Mouse (Mus musculus) midbrain, embryonic 14.5 days (tissue): Measurements from ENCODE around the gene Cd2. TPM values are rescaled to one million over a fixed set of nuclear protein-coding genes. Genes with fewer than 3 reads are reported as not detected.

Experiments
- ATAC-seq: fragments of 200-750 bp; cut with Nextera tagmentation; 2 replicates; pipeline ENCODE4 v1.8.0; 2017; ENCODE audit warnings: moderate number of reproducible peaks, moderate library complexity; ENCODE audit not compliant: low FRiP score, low TSS enrichment
- DNase-seq: peaks from one replicate; pipeline ENCODE4 v3.0.0-alpha.2; 2015
- H3K27ac ChIP-seq: fragments of 300-500 bp; sonication (generic); replicated peaks from 2 replicates; pipeline ENCODE4 v1.5.1; 2014; ENCODE audit warnings: mild to moderate bottlenecking, low read depth, low read length, moderate library complexity
- H3K27me3 ChIP-seq: fragments of 300-500 bp; sonication (generic); 2 replicates; pipeline ENCODE4 v1.6.1; 2014; ENCODE audit warnings: low read length, control low read depth, mixed read lengths; ENCODE audit not compliant: control insufficient read depth, insufficient read depth
- H3K36me3 ChIP-seq: fragments of 300-500 bp; sonication (generic); 2 replicates; pipeline ENCODE4 v1.6.1; 2014; ENCODE audit warnings: low read length, control low read depth; ENCODE audit not compliant: control insufficient read depth, insufficient read depth
- H3K4me1 ChIP-seq: fragments of 300-500 bp; sonication (generic); 2 replicates; pipeline ENCODE4 v1.6.1; 2014; ENCODE audit warnings: mild to moderate bottlenecking, antibody characterized with exemption, low read length, control low read depth; ENCODE audit not compliant: control insufficient read depth, insufficient read depth
- H3K4me2 ChIP-seq: fragments of 300-500 bp; sonication (generic); 2 replicates; pipeline ENCODE4 v1.6.1; 2014; ENCODE audit warnings: mild to moderate bottlenecking, low read length, moderate library complexity
- H3K4me3 ChIP-seq: fragments of 300-500 bp; sonication (generic); replicated peaks from 2 replicates; pipeline ENCODE4 v1.5.1; 2014; ENCODE audit warnings: low read depth, low read length
- H3K9ac ChIP-seq: fragments of 300-500 bp; sonication (generic); replicated peaks from 2 replicates; pipeline ENCODE4 v1.6.1; 2014; ENCODE audit warnings: mild to moderate bottlenecking, low read length, moderate library complexity
- H3K9me3 ChIP-seq: fragments of 300-500 bp; sonication (generic); 2 replicates; pipeline ENCODE4 v1.6.1; 2016; ENCODE audit warnings: low read length, control low read depth, mixed read lengths; ENCODE audit not compliant: control insufficient read depth
- WGBS: fragments of 180-500 bp; shearing (Covaris S2); extraction: QIAGEN DNeasy Blood & Tissue Kit; methylation state at CpG from one replicate; pipeline ENCODE4 v1.1.7; 2014; 5-methylcytosine and 5-hydroxymethylcytosine counted together
- polyA plus RNA-seq: library from polyadenylated mRNA; unstranded; fragments of >200 nt; fragmentation: Nextera tagmentation; extraction: Ambion mirVana; gene quantifications from 2 replicates; pipeline ENCODE4 v1.2.1, GENCODE M21; 2014

Cd2 gene
- polyA plus RNA-seq, 1 experiment from 2014 or later, result not detected

GRCm38 (mm10) chr3:101272166-101272565 lies 15.6 kb downstream of the Cd2 start:
- Histone ChIP-seq H3K4me1 (no peaks in the 10 kb centered on the region), H3K36me3 (no peaks in the 10 kb centered on the region), H3K27me3 (no peaks in the 10 kb centered on the region), H3K27ac (no peak overlapping the region), H3K9me3 (peaks cover 3% of the 10 kb centered on the region; the same call in 1 of the 2 replicates), H3K9ac (no peak overlapping the region), H3K4me2 (no peak overlapping the region), H3K4me3 (no peak overlapping the region)
- no peak for DNase-seq
- WGBS, result 56% methylated on average over 1 of the region's 1 CpGs
- ATAC-seq, result no peak

- H3K4me2 ChIP-seq, result no peak overlapping the region
- no peaks in the 10 kb centered on the region for H3K27me3 ChIP-seq
- H3K9me3 ChIP-seq, result peaks cover 5% of the 10 kb centered on the region; the same call in 1 of the 2 replicates
- H3K4me3 ChIP-seq, result no peak overlapping the region
- H3K4me1 ChIP-seq, result no peaks in the 10 kb centered on the region
- WGBS, result 97% methylated on average over 5 of the region's 5 CpGs
- ATAC-seq, result no peak
- no peak for DNase-seq
- H3K36me3 ChIP-seq, result no peaks in the 10 kb centered on the region
- no peak overlapping the region for H3K27ac ChIP-seq
- H3K9ac ChIP-seq, result no peak overlapping the region
These were observed 16.9 kb downstream of the Cd2 start for GRCm38 (mm10) chr3:101270833-101271232.

DNA sequence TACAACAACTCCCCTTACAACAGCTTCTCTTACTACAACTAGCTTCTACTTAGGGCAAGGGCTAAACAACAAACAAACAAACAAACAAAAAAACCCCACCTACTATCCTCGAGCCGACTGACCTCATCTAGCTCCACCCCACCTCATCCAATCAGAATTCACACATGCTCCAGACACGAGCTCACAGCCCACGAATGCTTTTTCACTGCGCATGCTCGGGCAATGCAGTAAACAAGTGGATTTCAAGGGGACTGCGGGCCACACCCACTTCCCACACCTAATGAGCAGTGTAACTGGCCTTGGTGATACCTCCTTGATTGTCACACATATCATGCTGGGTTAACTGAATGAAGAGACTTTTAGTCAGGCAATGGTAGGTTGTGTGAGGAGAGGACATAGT lies 19.4 kb downstream of the Cd2 start:
- Histone ChIP-seq H3K4me1 (no peaks in the 10 kb centered on the region), H3K27me3 (no peaks in the 10 kb centered on the region), H3K4me2 (no peak overlapping the region), H3K36me3 (no peaks in the 10 kb centered on the region), H3K9me3 (peaks cover 5% of the 10 kb centered on the region; the same call in 1 of the 2 replicates), H3K27ac (no peak overlapping the region), H3K4me3 (no peak overlapping the region), H3K9ac (no peak overlapping the region)
- ATAC-seq, result no peak
- DNase-seq, result no peak
- WGBS, result 91% methylated on average over 7 of the region's 7 CpGs

- H3K27me3 ChIP-seq, result no peaks in the 10 kb centered on the region
- no peaks in the 10 kb centered on the region for H3K36me3 ChIP-seq
- no peak for DNase-seq
- H3K27ac ChIP-seq, result no peak overlapping the region
- H3K4me1 ChIP-seq, result no peaks in the 10 kb centered on the region
- WGBS, result 89% methylated on average over 3 of the region's 3 CpGs
- H3K4me2 ChIP-seq, result no peak overlapping the region
- peaks cover 5% of the 10 kb centered on the region; the same call in 1 of the 2 replicates for H3K9me3 ChIP-seq
- no peak overlapping the region for H3K4me3 ChIP-seq
- no peak for ATAC-seq
- H3K9ac ChIP-seq, result no peak overlapping the region
These were observed 22.1 kb downstream of the Cd2 start for GRCm38 (mm10) chr3:101265561-101266091.

GRCm38 (mm10) chr3:101258976-101259375 lies 28.8 kb downstream of the Cd2 start:
- Histone ChIP-seq H3K4me2 (no peak overlapping the region), H3K27me3 (no peaks in the 10 kb centered on the region), H3K9me3 (no peaks in the 10 kb centered on the region), H3K27ac (no peak overlapping the region), H3K36me3 (no peaks in the 10 kb centered on the region), H3K4me3 (no peak overlapping the region), H3K9ac (no peak overlapping the region), H3K4me1 (no peaks in the 10 kb centered on the region)
- ATAC-seq, result no peak
- WGBS, result 64% methylated on average over 2 of the region's 2 CpGs
- DNase-seq, result no peak

DNA sequence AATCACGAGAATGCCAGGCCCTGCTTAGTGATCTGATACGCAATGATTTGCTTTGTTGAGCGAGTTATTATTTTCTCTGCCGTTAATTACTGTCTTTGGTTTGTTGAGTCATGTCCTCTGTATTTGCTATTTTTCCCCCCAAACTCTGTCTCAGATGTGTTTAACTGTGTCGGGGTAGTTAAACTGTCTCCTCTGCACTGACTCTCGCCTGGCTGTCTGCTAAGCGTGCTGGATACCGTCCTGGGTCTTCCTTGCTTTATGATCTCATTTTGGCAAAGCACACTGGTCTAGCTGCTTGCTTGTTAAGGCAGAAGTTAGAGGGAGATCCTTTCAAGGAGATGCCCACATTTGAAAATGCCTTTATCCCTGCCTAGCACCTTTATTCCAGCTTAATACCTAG lies 31.6 kb downstream of the Cd2 start:
- no peak for DNase-seq
- no peak for ATAC-seq
- 88% methylated on average over 8 of the region's 8 CpGs for WGBS

DNA sequence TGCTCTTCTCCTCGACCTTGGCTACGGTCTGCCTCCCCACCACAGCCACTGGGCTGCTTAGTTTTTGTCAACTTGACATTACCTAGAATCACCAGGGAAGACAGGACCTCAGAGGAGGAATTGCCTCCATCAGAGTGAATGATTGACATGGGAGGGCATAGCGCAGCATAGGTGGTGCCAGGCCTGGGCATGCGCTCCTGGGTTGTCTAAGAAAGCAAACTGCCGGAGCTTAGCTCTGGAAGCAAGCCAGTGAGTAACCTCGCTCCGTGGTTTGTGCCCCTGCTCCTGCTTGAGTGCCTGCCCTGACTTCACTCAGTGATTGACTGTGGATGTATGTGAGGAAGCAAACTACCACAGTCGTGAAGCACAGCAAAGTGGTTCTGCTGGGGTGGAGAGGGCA lies 35.6 kb downstream of the Cd2 start:
- Histone ChIP-seq H3K4me2 (no peak overlapping the region), H3K4me1 (no peaks in the 10 kb centered on the region), H3K27ac (no peak overlapping the region), H3K9ac (no peak overlapping the region), H3K4me3 (no peak overlapping the region), H3K36me3 (no peaks in the 10 kb centered on the region), H3K9me3 (no peaks in the 10 kb centered on the region), H3K27me3 (no peaks in the 10 kb centered on the region)
- DNase-seq, result no peak
- ATAC-seq, result no peak
- WGBS, result 83% methylated on average over 8 of the region's 8 CpGs

More for the DNA sequence above, 31.6 kb downstream of the Cd2 start:
- H3K9ac ChIP-seq, result no peak overlapping the region
- H3K4me1 ChIP-seq, result no peaks in the 10 kb centered on the region
- H3K36me3 ChIP-seq, result no peaks in the 10 kb centered on the region
- no peaks in the 10 kb centered on the region for H3K27me3 ChIP-seq
- H3K4me3 ChIP-seq, result no peak overlapping the region
- no peak overlapping the region for H3K27ac ChIP-seq
- H3K4me2 ChIP-seq, result no peak overlapping the region
- no peaks in the 10 kb centered on the region for H3K9me3 ChIP-seq

DNA sequence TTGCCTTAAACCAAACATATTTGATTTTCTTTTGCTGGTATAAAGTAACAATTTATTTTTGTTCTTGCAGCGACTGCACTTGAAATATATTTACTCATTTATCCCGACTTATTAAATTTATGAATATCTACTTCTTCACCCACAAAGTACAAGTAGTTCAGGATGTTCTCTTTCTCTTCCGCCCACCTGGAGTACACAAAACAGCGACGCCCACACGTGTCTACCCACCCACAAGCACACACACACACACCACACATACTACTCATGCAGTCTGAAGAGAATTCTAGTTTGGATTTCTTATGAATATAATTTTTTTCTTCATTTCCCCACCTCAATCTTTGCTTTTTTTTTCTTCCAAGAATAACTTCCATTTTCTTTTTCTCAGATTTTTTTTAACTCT lies 37.9 kb downstream of the Cd2 start:
- DNase-seq (no peak), ATAC-seq (no peak)
- H3K36me3 ChIP-seq, result no peaks in the 10 kb centered on the region
- no peaks in the 10 kb centered on the region for H3K9me3 ChIP-seq
- no peak overlapping the region for H3K4me3 ChIP-seq
- no peaks in the 10 kb centered on the region for H3K4me1 ChIP-seq
- no peak overlapping the region for H3K27ac ChIP-seq
- no peaks in the 10 kb centered on the region for H3K27me3 ChIP-seq
- H3K9ac ChIP-seq, result no peak overlapping the region
- H3K4me2 ChIP-seq, result no peak overlapping the region
- WGBS, result 94% methylated on average over 6 of the region's 6 CpGs

DNA sequence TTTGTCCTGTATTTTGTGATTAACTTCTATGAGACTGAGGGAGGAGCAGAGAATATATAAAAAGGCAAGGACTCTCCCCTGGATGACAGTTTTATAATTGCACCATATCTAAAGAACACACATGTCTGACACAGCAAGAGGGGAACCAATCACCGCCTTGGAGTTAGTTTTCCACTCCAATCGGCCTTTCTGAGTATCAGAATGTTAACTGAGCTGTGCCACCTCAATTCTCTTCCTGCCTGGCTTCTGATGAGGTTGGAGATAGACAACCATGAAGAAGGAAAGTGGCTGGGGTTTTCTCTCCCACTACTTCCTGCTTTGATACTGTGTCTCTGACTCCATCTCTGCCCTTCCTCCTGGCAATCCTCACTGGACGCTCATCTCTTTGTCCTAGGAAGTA lies 42.5 kb downstream of the Cd2 start:
- no peaks in the 10 kb centered on the region for H3K4me1 ChIP-seq

More for the DNA sequence above, 42.5 kb downstream of the Cd2 start:
- H3K27ac ChIP-seq, result no peak overlapping the region
- H3K4me3 ChIP-seq, result no peak overlapping the region
- WGBS, result 84% methylated on average over 3 of the region's 3 CpGs
- H3K4me2 ChIP-seq, result no peak overlapping the region
- no peaks in the 10 kb centered on the region for H3K27me3 ChIP-seq
- H3K36me3 ChIP-seq, result no peaks in the 10 kb centered on the region
- H3K9me3 ChIP-seq, result no peaks in the 10 kb centered on the region
- DNase-seq (no peak), ATAC-seq (no peak)
- no peak overlapping the region for H3K9ac ChIP-seq
